Mouse (Mus musculus): ENCODE measurements around the gene Exosc3.
"Not testable (repeated sequence)": the region's sequence is repeated elsewhere in the genome, so short reads cannot be mapped to it uniquely, and the experiment has no call there.

- not testable (repeated sequence) for TF ChIP-seq TAL1, GATA1 (IDR thresholded peaks at IDR 0.05; ENCODE audit: low read length)
Observed at GRCm38 (mm10) chr4:45382133-45382532, 39.6 kb upstream of the Exosc3 start.

All from erythroblast, embryonic 14.5 days (primary cell).